Mouse (Mus musculus) mouse trophoblast stem cell (cell line): ENCODE measurements around the gene Srm.

Source experiments
- in situ Hi-C, 2 experiments: fragments of 300-500 bp; cut with MseI, MboI; formaldehyde crosslinking; loops; 2 replicates in 1 of 2; 3 replicates in 1 of 2; pipeline ENCODE4 v1.15.1; 2025

The Srm gene

DNA sequence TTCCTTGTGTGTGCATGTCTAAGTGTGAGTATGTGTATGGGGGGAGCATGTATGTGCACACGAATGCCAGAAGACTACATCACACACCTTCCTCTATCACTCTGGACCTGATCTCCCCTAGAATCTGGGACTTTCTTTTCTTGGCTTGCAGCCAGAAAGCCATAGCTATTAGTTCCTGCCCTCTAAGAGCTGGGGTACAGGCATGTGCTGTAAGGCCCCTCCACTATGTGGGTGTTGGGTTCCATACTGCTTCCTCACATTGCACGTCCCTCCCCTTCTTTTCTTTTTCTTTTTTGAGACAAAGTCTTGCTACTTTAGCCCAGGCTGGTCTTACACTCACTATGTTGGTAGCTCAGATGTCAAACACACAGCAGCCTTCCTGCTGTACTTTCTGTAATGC, 44.0 kb downstream of the Srm start:
- in situ Hi-C loops = no loop called here

DNA sequence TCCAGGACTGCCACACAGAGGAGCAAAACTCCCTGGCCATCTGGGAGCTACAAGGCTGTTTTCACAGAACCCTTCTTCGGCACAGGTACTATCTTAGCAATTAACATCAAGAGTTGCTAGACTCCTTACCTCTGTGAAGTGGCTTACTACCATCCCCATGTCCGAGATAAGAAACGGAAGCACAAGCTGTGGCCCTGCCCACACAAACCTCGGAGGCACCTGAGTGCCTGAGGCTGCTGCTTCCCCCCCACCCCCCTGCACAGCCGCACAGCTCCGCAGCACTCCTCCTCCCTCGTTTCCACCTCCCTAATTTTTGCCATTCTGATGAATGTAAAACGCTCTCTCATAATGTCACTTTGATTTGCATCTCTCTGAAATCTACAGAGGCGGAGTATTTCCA, 47.0 kb downstream of the Srm start:
- in situ Hi-C loops = no loop called here

DNA sequence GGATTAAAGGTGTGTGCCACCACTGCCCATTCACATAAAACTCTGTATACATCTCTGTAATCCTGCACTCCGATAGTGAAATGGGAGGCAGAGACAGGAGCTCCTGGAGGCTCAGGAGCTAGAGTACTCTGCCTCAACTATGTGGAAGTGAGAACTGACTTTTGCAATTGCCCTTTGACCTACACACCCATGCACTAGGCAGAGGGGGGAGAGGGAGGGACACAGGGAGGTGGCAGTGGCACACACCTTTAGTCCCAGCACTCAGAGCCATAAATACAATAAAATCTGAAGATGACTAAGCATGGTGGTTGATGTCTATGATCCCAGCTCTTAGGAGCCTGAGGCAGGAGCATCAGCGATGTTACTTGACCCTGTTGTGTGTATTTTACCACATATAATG, 48.2 kb downstream of the Srm start:
- in situ Hi-C loops = no loop called here

DNA sequence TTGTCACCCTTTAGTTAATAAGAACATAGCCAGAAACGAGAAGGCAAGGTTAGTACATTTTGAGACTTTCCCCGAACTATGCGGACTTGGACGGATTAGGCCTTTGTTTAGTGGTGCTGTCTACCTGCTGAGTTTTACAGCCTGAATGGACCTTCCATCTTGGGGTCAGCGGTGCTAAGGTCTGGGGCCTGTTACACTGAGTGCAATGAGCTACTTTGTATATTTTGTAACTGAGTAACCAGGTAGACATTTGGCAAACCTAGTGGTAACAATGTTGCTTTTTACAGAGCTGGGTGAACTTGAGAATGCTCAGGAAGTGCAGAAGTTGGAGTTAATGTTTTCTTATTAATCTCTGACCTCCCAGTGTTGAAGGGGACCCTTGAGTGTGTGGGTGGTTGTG, 49.8 kb downstream of the Srm start:
- in situ Hi-C loops = no loop called here

DNA sequence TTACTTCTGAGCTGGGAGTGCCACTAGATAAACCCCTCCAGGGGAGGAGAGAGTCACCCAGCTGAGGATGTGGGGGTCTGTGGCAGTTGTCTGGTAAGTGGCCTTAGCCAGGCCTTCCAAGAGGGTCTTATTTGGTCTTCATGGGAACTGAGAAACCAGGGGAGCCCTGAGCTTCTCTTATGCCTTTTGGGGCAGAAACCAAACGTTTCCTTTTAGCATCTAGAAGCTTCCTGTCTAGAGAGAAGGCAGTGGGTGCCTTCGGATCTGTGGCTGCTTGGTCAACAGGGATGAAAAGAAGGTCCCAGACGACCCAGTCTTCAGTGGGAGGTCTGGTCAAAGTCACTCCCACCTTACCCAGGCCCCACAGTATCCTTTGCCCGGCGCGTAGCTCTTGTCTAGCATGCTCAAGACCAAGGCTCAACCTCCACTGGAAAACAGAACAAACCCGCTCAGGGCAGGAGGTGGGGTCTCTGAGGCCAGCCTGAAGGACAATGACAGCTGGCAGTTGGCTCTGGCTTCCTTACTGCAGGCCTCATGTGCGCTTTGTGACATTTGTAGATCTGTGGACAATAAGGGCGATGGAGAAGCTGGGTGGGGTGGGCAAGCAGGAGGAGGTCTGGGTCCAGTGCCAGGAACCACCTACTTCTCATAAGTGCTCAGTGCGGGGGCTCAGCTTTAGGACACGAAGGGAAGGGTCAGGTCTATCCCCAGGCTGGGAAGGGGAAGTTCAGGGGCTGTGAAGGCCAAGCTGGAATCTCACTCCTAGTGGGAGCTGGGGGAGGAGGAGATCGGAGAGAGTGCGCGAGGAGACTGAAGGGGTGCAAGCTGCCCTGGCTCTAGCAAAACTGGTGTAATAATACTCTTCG, 52.2 kb downstream of the Srm start, which contains the start of gene Gm572:
Gene Gm572 (plus strand): TSS at position 27 of the 866 bp plus-strand sequence.
- in situ Hi-C loops = no loop called here

DNA sequence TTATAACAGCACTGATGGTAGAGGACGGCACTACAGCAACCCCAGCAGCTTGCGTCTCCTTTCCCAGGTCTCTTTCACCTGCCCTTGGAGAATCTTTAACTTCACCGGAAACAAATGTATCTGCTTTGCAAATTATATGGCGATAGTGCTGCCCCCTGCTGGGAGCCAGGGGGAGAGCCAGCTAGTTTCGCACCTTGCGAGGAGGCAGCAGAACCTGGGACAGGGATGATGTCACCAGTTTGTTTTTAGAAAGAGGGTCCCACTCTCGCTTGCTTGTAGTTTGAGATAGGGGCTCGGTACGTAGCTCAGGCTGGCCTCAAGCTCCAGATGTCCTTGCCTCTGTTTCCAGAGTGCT, 52.8 kb downstream of the Srm start:
- in situ Hi-C loops = no loop called here
